Comparison of ENCODE assay signal across 20 mouse cellular contexts in genomic region chr6:147458637-147459301, GRCm38 (mm10).
"Had no signal": no experiment of that assay in that cellular context is flagged by ENCODE, and none has a peak within 500 bp of the region (broad histone marks: within the 10 kb centered on the region; RNA-seq: fewer than 3 reads in every experiment).

No protein-coding gene starts in this region.

- H3K27me3 ChIP-seq: midbrain, embryonic 15.5 days; neural tube, embryonic 12.5 days; stomach, embryonic 15.5 days had no signal

- H3K27ac ChIP-seq: hindbrain, postnatal 0 days; left cerebral cortex, adult 2 months; liver, embryonic 14.5 days; macrophage; midbrain, embryonic 15.5 days; neural tube, embryonic 12.5 days; stomach, embryonic 15.5 days had no signal

- H3K36me3 ChIP-seq: midbrain, embryonic 15.5 days; neural tube, embryonic 12.5 days; stomach, embryonic 15.5 days had no signal

- DNase-seq: kidney, adult 18-20 months; kidney, postnatal 36 days; layer of hippocampus, postnatal 36 days; liver, postnatal 0 days; lung, embryonic 14.5 days; right cerebral cortex, postnatal 25 days; spleen, adult 18-20 months; thymus, postnatal 25 days had no signal

- H3K4me1 ChIP-seq: midbrain, embryonic 15.5 days; neural tube, embryonic 12.5 days; stomach, embryonic 15.5 days had no signal

- H3K4me3 ChIP-seq: left cerebral cortex, adult 2 months; midbrain, embryonic 15.5 days; myocyte; neural tube, embryonic 12.5 days; stomach, embryonic 15.5 days had no signal

- H3K9me3 ChIP-seq: midbrain, embryonic 15.5 days; neural tube, embryonic 12.5 days; stomach, embryonic 15.5 days had no signal

- H3K9ac ChIP-seq: liver, embryonic 14.5 days; liver, postnatal 0 days; lung, embryonic 14.5 days; midbrain, embryonic 15.5 days; neural tube, embryonic 12.5 days; stomach, embryonic 15.5 days had no signal

- H3K4me2 ChIP-seq: lung, embryonic 14.5 days; midbrain, embryonic 11.5 days; midbrain, embryonic 15.5 days; neural tube, embryonic 12.5 days; stomach, embryonic 15.5 days had no signal

- ATAC-seq: hindbrain, postnatal 0 days; inflammation-experienced regulatory T-cells, adult 6 months; intestine, embryonic 16.5 days; liver, postnatal 0 days; lung, postnatal 0 days; midbrain, embryonic 15.5 days had no signal
